Mouse (Mus musculus): ENCODE measurements around the gene Tbc1d22a.

DNA sequence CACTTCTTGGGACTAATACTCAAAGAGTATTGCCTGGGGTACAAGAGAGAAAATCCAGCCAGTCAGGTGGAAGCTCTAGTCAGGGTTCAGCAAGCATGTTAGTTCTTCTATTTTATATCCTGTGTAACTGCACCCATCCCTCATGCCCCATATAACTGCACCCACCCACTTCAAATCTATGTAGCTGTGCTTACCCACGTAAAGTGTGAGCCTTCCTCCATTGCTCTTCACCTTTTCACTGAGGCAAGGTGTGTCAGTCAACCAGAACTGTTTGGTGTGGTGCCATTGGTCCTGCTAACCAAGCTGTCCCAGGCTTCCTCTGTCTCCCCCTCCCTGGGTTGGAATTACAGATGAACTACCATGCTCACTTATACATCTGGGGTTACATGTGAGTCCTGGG lies 16.9 kb downstream of the Tbc1d22a start:
- TF ChIP-seq CTCF (IDR thresholded peaks at IDR 0.05; ENCODE audit: low read depth) (no peak), EP300 (optimal IDR thresholded peaks at IDR 0.05) (no peak)
